Mouse (Mus musculus): ENCODE data around the gene Kynu.

The Kynu gene

DNA sequence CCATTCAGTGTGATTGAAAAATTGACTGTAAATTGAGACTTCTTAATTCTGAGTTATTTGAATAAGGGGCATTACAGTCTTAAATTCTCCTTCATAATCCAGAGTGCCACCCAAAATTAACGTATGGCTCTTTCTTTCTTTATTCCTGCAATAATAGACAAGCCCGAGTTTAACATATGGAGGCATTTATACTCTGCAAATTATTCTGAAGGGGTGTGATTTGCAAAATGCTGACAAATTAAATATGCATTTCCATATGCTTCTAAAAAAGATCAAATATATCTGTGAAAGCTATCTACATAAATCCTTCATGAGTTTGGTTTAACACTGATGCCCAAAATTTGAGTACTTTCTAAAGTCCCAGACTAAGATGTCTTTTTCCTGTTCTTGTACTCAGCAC lies 91.8 kb downstream of the Kynu start:
- DNase-seq (ENCODE audit: low spot score), result no peak

DNA sequence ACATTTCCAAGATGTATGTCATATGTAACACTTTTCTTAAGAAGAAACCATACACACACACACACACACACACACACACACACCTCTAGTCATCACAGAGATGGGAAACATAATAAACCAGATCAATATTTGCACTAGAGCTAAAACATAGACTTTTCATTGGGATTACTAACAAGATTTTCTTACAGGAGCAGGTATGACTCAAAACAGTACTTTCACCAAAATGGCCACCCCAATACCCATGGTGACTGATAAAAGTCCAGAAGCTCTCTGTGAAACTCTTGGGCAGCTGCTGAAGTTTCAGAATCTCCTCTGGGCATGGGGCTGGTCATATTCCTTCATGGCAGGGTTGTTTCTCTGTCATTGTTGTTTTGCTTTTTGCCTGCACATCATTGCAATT lies 114.5 kb downstream of the Kynu start:
- no peak for DNase-seq (ENCODE audit: low spot score)

DNA sequence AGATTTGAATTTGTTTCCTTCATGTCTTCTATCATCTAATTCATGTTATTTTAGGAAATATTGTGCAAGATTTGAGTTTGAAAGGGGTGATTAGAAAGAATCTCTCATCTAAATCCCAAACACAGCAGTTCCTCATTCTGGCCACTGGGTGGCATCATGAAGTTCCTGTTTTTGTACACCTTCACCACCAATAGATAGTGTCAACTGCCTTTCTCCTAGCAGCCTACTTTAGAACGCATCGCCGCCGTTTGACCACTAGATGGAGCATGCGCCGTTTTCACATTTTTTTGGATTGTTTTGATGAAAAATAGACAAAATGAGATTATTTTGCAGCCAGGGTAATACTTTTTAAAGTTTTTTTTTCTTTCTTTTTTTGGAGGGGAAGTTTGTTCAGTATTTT lies 118.5 kb downstream of the Kynu start:
- no peak for DNase-seq (ENCODE audit: low spot score)

DNA sequence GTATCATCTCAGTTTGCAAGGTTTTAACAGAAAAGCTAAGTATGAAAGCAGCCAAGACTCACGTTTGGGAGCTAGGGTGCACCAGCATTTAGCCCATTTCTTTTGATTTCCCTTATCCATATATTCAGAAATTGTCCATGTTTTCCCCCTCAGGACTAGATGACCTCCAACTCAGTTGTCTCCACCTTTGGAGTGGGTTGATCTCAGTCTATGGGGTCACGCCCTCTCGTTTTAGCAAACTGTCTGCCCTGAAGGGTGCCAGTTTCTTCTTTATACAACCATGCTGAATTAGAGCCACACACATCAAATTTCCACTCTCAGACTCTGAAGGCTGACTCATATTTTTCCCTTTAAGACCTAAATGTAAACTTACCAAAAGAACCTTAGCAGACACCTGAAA lies 119.0 kb downstream of the Kynu start:
- no peak for DNase-seq (ENCODE audit: low spot score)

DNA sequence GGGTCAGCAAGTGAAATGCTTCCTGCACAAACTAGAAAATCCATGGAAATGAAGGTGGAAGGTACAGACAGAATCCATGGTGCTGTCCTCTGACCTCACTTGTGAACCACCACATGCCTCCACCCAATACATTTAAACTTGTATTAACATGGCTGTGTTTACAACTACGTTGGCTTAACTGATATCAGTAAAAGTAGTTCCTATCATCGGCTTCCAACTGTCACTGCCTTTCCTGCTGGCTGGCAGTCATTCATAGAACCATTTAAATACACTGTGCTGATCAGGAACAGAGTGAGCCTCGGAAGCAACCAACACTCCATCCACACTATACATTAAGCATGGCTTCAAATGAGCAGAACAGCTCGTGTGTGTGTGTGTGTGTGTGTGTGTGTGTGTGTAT lies 120.1 kb downstream of the Kynu start:
- DNase-seq (ENCODE audit: low spot score), result no peak

DNA sequence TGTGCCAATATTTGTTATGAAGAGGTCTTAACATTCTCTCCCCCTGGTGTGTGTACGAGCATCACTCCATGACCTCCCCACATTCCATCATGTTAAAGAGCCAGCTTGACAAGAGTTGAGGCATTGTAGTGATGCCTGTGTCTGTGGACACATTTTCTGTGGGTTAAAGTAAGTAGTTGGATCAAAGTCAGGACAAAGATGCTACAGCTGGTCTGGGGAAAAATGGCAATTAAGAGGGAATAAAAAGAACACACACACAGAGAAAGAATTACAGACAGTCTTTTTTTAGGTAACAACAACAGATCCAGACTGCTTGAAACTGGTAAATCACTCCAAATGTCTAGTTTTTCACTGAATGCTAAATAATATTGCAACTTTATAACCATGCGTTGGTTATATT lies 135.3 kb downstream of the Kynu start:
- DNase-seq (ENCODE audit: low spot score), result no peak

DNA sequence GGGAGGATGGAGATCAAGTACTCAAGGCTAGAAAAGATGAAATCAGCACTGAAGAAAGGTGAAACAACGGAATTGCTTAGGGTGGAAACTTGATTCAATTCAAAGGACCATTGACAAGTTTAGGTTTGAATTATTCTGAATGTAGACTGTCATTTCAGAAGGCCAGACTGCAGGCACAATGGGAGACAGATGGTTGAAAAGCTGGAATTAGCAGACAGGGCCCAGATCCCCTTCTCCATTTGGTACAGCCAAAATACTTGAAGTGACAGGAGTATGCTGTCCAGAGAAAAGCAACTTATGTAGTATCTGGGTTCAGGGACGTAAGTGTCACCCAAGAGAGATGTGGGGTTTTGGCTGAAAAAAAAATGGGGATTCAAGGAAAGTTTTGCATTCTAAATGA lies 136.2 kb downstream of the Kynu start:
- no peak for DNase-seq (ENCODE audit: low spot score)

DNA sequence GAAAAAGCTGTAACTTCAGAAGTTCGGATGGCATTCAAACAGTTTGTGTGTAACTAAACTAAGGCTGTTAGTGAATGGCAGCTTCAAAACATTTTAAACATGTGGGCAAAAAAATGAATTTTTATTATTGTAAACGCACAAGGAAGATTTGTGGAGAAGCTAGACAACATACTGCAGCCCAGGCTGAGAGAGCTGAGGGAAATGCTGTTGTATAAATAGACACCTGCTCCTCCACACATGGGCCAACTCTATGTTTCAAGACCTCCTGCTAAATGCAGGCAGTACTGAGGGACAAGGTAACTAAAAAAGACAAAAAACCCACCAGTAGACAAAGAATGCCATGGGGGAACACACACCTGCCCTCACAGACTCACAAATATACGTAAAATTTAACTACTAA lies 140.5 kb downstream of the Kynu start:
- no peak for DNase-seq (ENCODE audit: low spot score)

DNA sequence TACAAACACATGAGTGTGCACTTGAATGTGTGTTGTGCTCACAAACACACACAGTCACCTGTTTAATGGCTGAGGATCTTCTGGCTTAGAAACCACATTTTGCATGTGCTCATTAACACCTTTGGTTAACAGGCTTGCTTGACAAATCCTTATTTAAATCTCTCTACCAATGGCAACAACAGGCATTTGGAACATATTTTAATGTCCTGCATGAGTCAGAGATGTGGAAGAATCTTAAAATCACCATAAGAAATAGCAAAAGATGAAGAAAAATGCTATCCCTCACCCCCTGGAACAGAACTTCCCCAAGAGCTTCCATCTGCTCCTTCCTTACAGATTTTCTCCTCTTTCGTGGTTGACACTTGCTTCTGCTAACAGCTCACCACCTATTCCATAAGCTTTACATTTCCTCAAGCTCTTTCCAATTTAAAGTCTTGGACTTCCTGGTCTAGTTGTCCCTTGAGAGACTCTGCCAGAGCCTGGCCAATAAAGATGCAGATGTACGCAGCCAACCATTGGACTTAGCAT lies 157.5 kb downstream of the Kynu start:
- DNase-seq (ENCODE audit: low spot score), result no peak

DNA sequence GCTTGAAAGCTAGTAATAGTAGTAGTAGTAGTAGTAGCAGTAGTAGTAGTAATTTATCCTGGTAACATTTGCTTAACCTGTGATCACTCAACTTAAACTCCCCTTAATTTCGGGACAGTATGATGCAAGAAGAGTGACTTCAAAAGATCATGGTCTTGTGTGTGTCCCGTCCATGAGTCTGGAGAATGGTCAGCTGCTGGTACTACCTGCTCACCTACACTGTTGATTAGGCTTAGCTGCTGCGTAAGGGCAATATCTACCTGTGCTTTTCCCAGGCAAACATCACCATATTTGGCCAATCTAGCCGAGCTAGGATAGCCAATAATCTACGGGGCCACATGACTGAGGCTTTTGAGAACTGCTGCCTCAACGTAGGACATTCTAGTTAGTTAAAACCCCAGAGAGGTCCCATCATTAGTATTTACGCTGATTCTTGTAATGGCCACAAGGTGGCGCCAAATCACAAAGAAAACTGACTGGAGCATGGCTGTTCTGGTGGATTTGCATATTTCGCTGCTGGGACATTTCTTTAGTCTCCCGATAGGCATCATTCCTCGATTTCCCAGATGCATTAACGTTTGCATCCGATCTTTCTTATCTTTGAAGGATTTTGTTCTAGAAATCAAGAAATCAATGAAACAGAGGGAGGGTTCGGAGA lies 167.4 kb downstream of the Kynu start:
- no peak for DNase-seq (ENCODE audit: low spot score)

DNA sequence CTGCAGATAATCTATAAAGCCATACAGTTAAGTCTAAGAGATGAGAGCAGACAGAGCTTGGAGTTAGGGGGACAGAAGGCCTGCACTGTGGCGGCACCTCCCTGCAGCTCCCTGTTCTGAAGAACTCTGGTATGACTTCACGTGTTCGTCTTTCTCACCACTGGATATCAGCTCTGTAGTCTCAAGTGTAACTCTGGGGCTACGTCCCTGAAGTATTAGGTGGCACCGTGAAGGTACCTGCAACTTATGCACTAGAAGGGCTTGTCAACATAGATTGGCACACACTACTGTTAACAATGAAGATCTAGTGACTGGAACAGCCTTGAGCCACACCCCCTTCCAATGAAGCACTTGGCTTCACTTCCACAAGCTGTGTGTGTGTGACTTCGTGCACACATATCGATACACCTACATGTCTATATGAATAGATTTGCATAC lies 168.0 kb downstream of the Kynu start:
- DNase-seq (ENCODE audit: low spot score), result no peak

DNA sequence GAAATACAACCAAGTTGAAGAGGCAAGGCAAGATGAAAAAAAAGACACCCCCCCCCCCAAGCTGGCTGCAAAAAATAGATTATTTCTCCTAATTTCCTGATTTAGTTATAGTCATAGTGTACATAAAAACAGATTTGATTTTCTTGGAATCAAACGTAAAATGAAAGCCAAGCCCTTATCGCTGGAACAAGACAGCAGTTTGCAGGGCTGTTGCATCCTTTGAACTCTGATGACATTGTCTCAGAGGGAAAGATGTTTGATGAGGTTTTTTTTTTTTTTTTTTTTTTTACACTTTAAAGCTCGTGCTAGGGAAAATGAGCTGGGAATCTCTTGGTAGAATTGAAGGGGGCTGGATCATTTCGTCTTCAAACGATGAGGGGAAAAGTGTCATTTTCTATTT lies 172.1 kb downstream of the Kynu start:
- no peak for DNase-seq (ENCODE audit: low spot score)

DNA sequence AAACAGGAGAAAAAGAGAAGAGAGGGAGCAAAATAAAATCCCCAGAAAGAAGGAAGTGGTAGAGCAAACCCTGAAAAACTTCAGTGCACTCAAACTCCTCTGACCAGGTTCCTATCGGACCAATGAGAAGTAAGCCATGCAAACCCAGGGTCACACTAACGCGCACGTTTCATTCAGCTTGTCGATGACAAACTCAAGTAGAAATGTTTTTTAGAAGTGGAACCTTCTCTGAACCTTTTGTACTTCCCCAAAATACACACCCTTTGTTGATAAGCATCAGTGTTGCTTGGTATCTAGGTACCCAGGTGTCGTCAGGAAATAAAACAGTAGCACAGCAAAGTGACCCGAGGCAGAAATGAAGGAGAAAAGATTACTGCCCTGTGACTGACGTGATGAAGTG lies 172.6 kb downstream of the Kynu start:
- DNase-seq (ENCODE audit: low spot score), result no peak

DNA sequence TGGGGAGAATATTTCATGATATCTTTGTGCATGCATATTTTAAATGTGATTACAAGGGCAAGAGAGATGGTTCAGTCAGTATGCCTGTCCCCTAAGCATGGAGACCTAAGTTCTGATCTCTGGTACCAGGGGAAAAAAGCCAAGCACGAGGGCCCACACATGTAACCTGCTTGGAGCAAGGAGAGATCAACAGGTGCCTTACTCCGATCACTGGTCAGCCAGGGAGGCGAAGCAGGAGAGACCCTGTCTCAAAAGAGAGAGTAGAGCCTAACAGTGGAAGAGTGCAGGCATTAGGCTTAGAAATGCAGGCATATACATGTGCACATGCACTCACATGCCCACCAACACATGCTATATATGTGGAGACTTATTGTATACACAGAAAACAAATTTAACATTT lies 173.7 kb downstream of the Kynu start:
- DNase-seq (ENCODE audit: low spot score), result no peak
